In genomic region chr1:87111719-87112354, GRCm38 (mm10) we compare ENCODE assay signal across 9 mouse cellular contexts. TPM values are rescaled to one million over a fixed set of nuclear protein-coding genes. Genes with fewer than 3 reads are reported as not detected.
DNase-seq lines count a peak whose midpoint lies in the region; ATAC-seq and TF ChIP-seq lines count a peak whose summit lies in the region.
"Had no signal": no experiment of that assay in that cellular context is flagged by ENCODE, and none has a peak within 500 bp of the region (broad histone marks: within the 10 kb centered on the region; RNA-seq: fewer than 3 reads in every experiment).

No protein-coding gene starts in this region.

- no peaks in the 10 kb centered on the region for H3K9me3 ChIP-seq in heart, postnatal 0 days (replicated peaks; ENCODE audit: control insufficient read depth, low read length)
- no peaks in the 10 kb centered on the region for H3K9me3 ChIP-seq in heart, embryonic 10.5 days
- H3K9me3 ChIP-seq in lung, embryonic 14.5 days (ENCODE audit: low read depth, low read length), result no peaks in the 10 kb centered on the region
- H3K9me3 ChIP-seq: hindbrain, embryonic 15.5 days had no signal

- H3K9ac ChIP-seq in heart, postnatal 0 days (replicated peaks; ENCODE audit: low read depth, low read length), result no peak overlapping the region
- H3K9ac ChIP-seq in lung, embryonic 14.5 days, result no peak overlapping the region
- H3K9ac ChIP-seq: hindbrain, embryonic 15.5 days had no signal

- no peak for ATAC-seq in heart, postnatal 0 days (ENCODE audit: insufficient read depth, low read depth)
- no peak for ATAC-seq in lung, embryonic 14.5 days (ENCODE audit: insufficient read depth)
- ATAC-seq in erythroid progenitor cell, adult 5-6 weeks (replicated peaks; ENCODE audit: low FRiP score, poor library complexity, severe bottlenecking), result no peak

- no peak for DNase-seq in heart, postnatal 0 days (ENCODE audit: low spot score)
- DNase-seq in heart, embryonic 10.5 days (ENCODE audit: low spot score), result no peak
- peak; percentile 47 for DNase-seq in right cerebral cortex, postnatal 4 days
- DNase-seq in right cerebral cortex, postnatal 10 days (ENCODE audit: low spot score in 2 of 2), result no peak
- DNase-seq in c-Kit-positive CD71-negative TER-119-negative erythroid progenitor cells, embryonic 14.5 days (ENCODE audit: low read depth), result peak; percentile 16
- DNase-seq in lung, embryonic 14.5 days, result peak; percentile 15
- no peak for DNase-seq in urinary bladder, postnatal 4 days (ENCODE audit: low spot score in 2 of 2)

- no peak for TF ChIP-seq EP300 in heart, postnatal 0 days (IDR thresholded peaks at IDR 0.05; ENCODE audit: low read depth)

- no peaks in the 10 kb centered on the region for H3K4me1 ChIP-seq in heart, postnatal 0 days (ENCODE audit: control insufficient read depth, insufficient read depth)
- no peaks in the 10 kb centered on the region for H3K4me1 ChIP-seq in heart, embryonic 10.5 days
- no peaks in the 10 kb centered on the region for H3K4me1 ChIP-seq in lung, embryonic 14.5 days (ENCODE audit: insufficient read depth)
- H3K4me1 ChIP-seq: hindbrain, embryonic 15.5 days had no signal

- no peak overlapping the region for H3K4me3 ChIP-seq in heart, postnatal 0 days (ENCODE audit: low read depth, low read length)
- no peak overlapping the region for H3K4me3 ChIP-seq in heart, embryonic 10.5 days
- no peak overlapping the region for H3K4me3 ChIP-seq in lung, embryonic 14.5 days (ENCODE audit: low read depth, low read length)
- H3K4me3 ChIP-seq: hindbrain, embryonic 15.5 days had no signal

- H3K27me3 ChIP-seq in heart, postnatal 0 days (ENCODE audit: control insufficient read depth, insufficient read depth, low read length), result no peaks in the 10 kb centered on the region
- H3K27me3 ChIP-seq in heart, embryonic 10.5 days (ENCODE audit: insufficient read depth, poor library complexity, severe bottlenecking), result 0 out of 2 replicates have a peak, but pooled peaks cover 5% of the 10 kb centered on the region
- H3K27me3 ChIP-seq in lung, embryonic 14.5 days (ENCODE audit: insufficient read depth, low read length), result no peaks in the 10 kb centered on the region
- H3K27me3 ChIP-seq: hindbrain, embryonic 15.5 days had no signal

- no peak overlapping the region for H3K27ac ChIP-seq in heart, postnatal 0 days (ENCODE audit: low read depth)
- H3K27ac ChIP-seq in heart, embryonic 10.5 days, result no peak overlapping the region
- no peak overlapping the region for H3K27ac ChIP-seq in lung, embryonic 14.5 days (ENCODE audit: low read depth)
- H3K27ac ChIP-seq: hindbrain, embryonic 15.5 days had no signal

- 40% methylated on average over 9 of the region's 9 CpGs for WGBS in heart, postnatal 0 days
- 38% methylated on average over 9 of the region's 9 CpGs for WGBS in heart, embryonic 10.5 days
- WGBS in lung, embryonic 14.5 days, result 29% methylated on average over 9 of the region's 9 CpGs

- peak; percentile 32 for TF ChIP-seq CTCF in heart, postnatal 0 days (IDR thresholded peaks at IDR 0.05; ENCODE audit: low read depth)
- peak; percentile 34 for TF ChIP-seq CTCF in lung, embryonic 14.5 days (IDR thresholded peaks at IDR 0.05; ENCODE audit: low read depth)

- H3K4me2 ChIP-seq in heart, postnatal 0 days (ENCODE audit: low read depth, low read length), result no peak overlapping the region
- H3K4me2 ChIP-seq in lung, embryonic 14.5 days, result no peak overlapping the region
- H3K4me2 ChIP-seq: hindbrain, embryonic 15.5 days had no signal

- no peaks in the 10 kb centered on the region for H3K36me3 ChIP-seq in heart, postnatal 0 days (replicated peaks; ENCODE audit: control insufficient read depth, insufficient read depth, low read length)
- no peaks in the 10 kb centered on the region for H3K36me3 ChIP-seq in heart, embryonic 10.5 days
- no peaks in the 10 kb centered on the region for H3K36me3 ChIP-seq in lung, embryonic 14.5 days (ENCODE audit: insufficient read depth)
- H3K36me3 ChIP-seq: hindbrain, embryonic 15.5 days had no signal

RNA-seq across cellular contexts. Expression of gene Alpi, which starts 10.4 kb away (rescaled TPM):
- not detected in 2 replicates for total RNA-seq in heart, postnatal 0 days (2014; rRNA removed; ENCODE audit: low replicate concordance)
- not detected in 2 replicates for polyA plus RNA-seq in heart, postnatal 0 days (2015; fragmentation: Nextera tagmentation; extraction: Ambion mirVana)
- not detected in 2 replicates for polyA plus RNA-seq in heart, embryonic 10.5 days (2016; fragmentation: Nextera tagmentation; extraction: Ambion mirVana)
- not detected in 2 replicates for polyA plus RNA-seq in lung, embryonic 14.5 days (2014; fragmentation: Nextera tagmentation; extraction: Ambion mirVana)
- not detected in 2 replicates for total RNA-seq in erythroid progenitor cell, adult 5-6 weeks (2015; ENCODE audit: low replicate concordance)
- not detected in 2 replicates for total RNA-seq in erythroid progenitor cell, adult 5-6 weeks (2017; ENCODE audit: low replicate concordance)
- polyA plus RNA-seq: hindbrain, embryonic 15.5 days had no signal

RNA-seq across cellular contexts. Expression of gene Akp3, which starts 12.9 kb away (rescaled TPM):
- not detected in 2 replicates for total RNA-seq in heart, postnatal 0 days (2014; rRNA removed; ENCODE audit: low replicate concordance)
- polyA plus RNA-seq in heart, postnatal 0 days (2015; fragmentation: Nextera tagmentation; extraction: Ambion mirVana), result not detected in 2 replicates
- not detected in 2 replicates for polyA plus RNA-seq in heart, embryonic 10.5 days (2016; fragmentation: Nextera tagmentation; extraction: Ambion mirVana)
- not detected in 2 replicates for polyA plus RNA-seq in lung, embryonic 14.5 days (2014; fragmentation: Nextera tagmentation; extraction: Ambion mirVana)
- not detected in 2 replicates for total RNA-seq in erythroid progenitor cell, adult 5-6 weeks (2015; ENCODE audit: low replicate concordance)
- total RNA-seq in erythroid progenitor cell, adult 5-6 weeks (2017; ENCODE audit: low replicate concordance), result not detected in 2 replicates
- polyA plus RNA-seq: hindbrain, embryonic 15.5 days had no signal

RNA-seq across cellular contexts. Expression of gene Alppl2, which starts 22.1 kb away (rescaled TPM):
- not detected in 2 replicates for total RNA-seq in heart, postnatal 0 days (2014; rRNA removed; ENCODE audit: low replicate concordance)
- not detected in 2 replicates for polyA plus RNA-seq in heart, postnatal 0 days (2015; fragmentation: Nextera tagmentation; extraction: Ambion mirVana)
- polyA plus RNA-seq in heart, embryonic 10.5 days (2016; fragmentation: Nextera tagmentation; extraction: Ambion mirVana), result not detected in 2 replicates
- polyA plus RNA-seq in lung, embryonic 14.5 days (2014; fragmentation: Nextera tagmentation; extraction: Ambion mirVana), result not detected in 2 replicates
- total RNA-seq in erythroid progenitor cell, adult 5-6 weeks (2015; ENCODE audit: low replicate concordance), result not detected in 2 replicates
- total RNA-seq in erythroid progenitor cell, adult 5-6 weeks (2017; ENCODE audit: low replicate concordance), result not detected in 2 replicates
- polyA plus RNA-seq: hindbrain, embryonic 15.5 days had no signal

RNA-seq across cellular contexts. Expression of gene Ecel1, which starts 44.5 kb away (rescaled TPM):
- total RNA-seq in heart, postnatal 0 days (2014; rRNA removed; ENCODE audit: low replicate concordance), result 0.46 and 2.2 TPM in 2 replicates
- polyA plus RNA-seq in heart, postnatal 0 days (2015; fragmentation: Nextera tagmentation; extraction: Ambion mirVana), result 0.41 and 0.55 TPM in 2 replicates
- polyA plus RNA-seq in heart, embryonic 10.5 days (2016; fragmentation: Nextera tagmentation; extraction: Ambion mirVana), result 0.09 and 0.10 TPM in 2 replicates
- 0.26 and 0.61 TPM in 2 replicates for polyA plus RNA-seq in lung, embryonic 14.5 days (2014; fragmentation: Nextera tagmentation; extraction: Ambion mirVana)
- total RNA-seq in erythroid progenitor cell, adult 5-6 weeks (2015; ENCODE audit: low replicate concordance), result not detected in 2 replicates
- total RNA-seq in erythroid progenitor cell, adult 5-6 weeks (2017; ENCODE audit: low replicate concordance), result not detected in 2 replicates

Comparison
In these comparisons a context has a peak if more than half of its experiments do, and no peak if none do; other contexts are left out.
1. DNase-seq: peak in right cerebral cortex, postnatal 4 days (single experiment), c-Kit-positive CD71-negative TER-119-negative erythroid progenitor cells, embryonic 14.5 days (single experiment) and lung, embryonic 14.5 days (single experiment); none in heart, postnatal 0 days (single experiment), heart, embryonic 10.5 days (single experiment), right cerebral cortex, postnatal 10 days (0 of 2) and urinary bladder, postnatal 4 days (0 of 2).